Mouse (Mus musculus) adrenal gland, postnatal 25 days (tissue): ENCODE data around the gene Amd1. TPM values are rescaled to one million over a fixed set of nuclear protein-coding genes. Genes with fewer than 3 reads are reported as not detected.

ENCODE experiments used
- DNase-seq: peaks from one replicate; pipeline ENCODE4 v3.0.0; 2021; ENCODE audit warnings: mixed read lengths
- total RNA-seq: library from RNA; stranded (reverse); gene quantifications from 2 replicates; pipeline ENCODE4 v1.2.3, GENCODE M21; 2021

Gene Amd1
- total RNA-seq, 1 experiment from 2014 or later = 41.1 TPM

DNA sequence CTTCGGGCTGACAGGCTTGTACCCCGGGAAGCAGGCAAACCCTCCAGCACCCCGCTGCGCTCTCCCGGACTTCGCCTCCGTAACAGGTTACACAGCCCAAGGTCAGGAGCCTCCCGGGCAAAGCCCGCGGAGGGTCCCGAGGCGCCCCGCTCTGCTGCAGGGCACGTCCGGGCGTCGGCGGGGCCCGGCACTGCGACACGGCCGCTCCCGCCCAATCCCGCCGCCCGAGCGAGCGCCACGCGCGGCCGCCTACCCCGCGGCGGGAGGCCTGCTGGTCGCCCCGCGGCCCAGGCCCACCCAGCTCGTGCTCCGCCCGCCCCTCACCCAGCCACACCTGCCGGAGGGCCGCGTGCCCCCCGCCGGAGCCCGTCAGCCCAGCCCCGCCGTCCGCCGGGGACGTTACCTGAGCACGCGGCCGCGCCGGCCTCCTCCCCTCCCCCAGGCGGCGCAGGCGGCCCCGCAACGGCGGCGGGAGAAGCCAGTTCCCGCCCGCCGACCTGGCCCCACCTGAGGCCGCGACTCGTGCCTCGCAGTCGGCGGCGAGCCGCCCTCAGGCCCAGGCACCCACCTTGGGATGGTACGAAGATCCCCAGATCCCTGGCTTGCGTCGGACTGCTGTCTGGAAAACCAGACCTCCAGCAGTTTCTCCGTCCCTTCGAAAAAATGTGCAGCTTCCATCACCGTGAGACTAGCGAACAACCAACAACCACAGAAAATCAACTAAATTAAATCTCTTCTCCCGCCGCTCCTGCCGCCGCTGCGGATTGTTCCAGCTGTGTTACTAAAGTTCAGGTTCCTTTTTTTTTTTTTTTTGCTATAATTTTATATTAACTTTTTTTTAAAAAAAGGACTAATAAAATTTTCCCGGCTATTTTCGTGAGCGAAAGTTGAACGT is 558 bp downstream of the Amd1 start:
- DNase-seq = peak; percentile 54

DNA sequence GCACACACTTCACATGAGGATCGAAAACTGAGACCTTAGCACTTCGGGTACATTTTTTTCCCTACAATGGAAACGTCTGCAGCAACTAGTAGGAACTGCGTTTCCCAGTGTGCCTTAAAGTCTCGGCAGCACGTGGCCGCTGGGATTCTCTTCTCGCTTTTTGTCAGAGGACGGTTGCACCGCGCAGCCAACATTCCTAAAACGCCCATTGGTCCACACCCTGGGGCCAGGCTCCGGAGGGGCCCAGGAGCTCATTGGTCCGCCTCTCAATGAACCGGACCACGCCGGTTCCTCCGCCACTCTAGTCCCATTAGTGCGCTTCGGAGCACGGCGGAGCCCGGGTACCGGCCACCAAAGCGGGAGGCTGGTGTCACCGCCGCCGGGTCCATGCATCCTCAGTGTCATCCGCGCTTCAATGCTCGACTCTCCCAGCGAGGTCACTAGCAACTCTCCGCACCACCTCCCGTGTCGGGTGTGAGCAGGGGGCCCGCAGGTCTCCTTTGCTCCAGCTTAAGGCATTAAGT is 1.3 kb downstream of the Amd1 start:
- DNase-seq = peak; percentile 84

DNA sequence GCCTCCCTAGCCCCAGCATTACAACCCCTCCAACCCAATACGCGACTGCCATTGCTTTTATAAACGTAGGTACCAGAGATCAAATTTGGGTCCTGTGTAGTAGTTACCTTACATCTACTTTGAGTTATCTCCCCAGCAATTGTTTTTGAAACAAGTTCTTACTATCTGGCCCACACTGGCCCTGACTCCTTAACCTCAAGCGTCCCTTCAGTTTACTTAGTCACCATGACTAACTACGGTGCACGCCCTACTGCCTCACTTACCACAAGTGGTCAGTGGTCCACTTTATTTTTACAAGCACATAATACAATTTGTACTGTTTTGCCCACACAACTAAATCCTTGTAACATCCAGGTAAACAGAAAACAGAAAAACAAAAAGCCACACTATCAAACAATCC is 9.3 kb downstream of the Amd1 start:
- no peak for DNase-seq

DNA sequence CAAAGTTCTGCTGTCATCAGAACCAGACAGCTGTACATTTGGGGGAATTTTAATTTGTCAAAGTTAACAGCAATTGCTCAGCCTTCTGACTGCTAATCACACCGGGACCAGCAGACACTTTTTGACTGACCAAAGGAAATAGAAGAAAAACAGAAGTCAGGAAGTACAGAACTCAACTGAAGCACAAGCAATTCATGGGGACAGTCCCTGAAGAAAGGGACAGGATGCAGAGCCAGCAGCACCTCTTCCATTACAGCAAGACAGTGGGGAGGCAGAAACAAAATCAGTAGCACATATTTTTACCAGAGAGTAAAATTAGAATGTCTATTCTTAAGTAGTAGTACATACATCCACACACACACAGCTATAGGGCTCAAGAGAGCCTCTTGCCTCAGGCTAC is 15.2 kb downstream of the Amd1 start:
- DNase-seq = no peak

DNA sequence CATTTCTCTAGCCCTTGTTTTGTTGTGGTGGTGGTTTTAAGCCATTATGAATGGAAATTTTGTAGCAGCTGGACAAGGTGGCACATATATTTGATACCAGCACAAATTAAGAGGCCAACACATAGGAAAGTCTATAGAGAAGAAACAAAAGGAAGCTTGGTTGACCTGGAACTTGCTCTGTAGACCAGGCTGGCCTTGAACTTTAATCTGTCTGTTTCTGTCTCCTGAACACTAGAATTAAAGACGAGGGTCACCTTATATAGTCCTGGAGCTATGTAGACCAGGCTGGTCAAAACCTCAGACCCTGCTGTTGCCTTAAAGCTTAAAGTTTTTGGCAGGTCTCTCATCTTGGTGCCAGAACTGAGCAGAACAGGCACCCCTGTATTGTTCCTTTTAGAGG is 16.4 kb downstream of the Amd1 start:
- DNase-seq = no peak

DNA sequence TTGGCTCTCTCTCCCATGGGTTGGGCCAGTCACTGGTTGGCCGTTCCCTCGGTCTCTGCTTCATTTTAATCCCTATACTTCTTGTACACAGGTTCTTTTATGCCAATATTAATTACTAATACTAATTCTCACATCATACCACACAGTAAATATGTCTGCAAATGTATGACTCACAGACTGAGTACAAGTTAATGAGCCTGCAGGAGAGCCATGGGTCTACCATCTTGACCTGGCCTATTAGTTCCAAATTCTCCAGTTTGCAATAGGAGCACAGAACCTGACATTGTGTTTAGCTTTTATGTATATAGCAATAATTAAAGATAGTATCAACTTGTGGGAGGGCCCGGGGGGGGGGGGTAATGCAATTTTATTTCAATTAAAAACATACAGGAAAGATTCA is 17.0 kb downstream of the Amd1 start:
- no peak for DNase-seq

DNA sequence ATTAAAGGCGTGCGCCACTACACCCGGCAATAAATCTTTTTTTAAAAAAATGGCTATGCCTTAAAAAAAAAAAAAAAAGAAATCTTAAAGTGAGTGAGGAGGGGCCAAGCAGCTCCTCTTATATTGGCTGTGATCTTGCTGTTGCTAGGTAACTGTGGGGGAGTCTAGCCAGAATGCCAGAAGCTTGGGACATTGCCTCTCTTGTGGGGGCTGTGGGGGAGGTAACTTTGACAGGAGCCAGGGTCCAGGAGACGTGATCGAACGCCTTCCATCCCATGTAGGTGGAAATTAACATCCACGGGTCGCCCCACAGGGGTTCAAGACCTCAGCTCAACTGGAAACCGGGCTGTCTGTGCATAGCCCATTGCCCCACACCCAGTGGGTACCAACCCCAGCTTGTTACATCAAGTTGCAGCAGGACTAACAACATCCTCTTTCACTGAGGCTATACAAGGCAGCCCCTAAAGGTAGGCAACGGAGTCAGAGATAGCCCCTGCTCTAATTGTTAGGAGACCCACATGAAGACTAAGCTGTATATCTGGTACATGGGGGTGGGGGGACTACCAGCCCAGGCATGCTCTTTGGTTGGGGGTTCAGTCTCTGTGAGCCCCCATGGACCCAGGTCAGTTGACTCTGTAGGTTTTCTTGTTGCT is 17.7 kb downstream of the Amd1 start:
- DNase-seq = no peak

DNA sequence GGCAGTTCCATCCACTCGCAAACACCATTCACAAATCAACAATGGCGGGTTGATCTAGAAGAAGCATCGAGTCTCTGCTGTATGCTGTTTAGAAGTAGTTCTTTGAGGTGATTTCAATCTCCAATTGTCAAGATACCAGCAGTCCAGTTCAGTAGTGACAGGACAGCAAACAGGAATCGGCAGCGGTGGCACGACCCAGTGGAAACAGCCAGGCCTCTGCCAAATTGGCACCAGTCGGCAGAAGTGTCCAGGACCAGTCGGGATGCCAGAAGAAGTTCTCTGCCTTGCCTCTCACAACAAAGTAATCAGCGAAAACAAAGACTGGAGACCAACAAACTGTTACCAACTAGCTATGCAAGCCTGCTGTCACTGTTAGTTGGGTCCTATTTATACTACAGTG is 18.4 kb downstream of the Amd1 start:
- DNase-seq = no peak

DNA sequence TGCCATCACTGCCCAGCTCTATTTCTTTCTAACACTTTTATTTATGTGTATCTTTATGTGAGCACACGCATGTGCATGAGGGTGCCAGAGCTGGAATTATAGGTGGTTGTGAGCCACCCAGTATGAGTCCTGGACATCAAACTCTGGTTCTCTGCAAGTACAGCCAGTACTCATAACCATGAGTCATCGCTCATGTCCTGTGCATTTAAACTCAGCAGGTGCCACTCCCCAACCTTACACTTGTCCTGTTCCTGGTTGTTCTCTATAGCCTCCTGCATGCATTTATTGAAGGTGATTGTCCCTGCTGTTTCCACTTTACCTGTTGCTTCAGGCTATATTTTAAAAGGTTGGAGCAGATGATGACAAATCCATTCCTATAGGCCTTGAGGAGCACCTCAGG is 20.4 kb downstream of the Amd1 start:
- no peak for DNase-seq

DNA sequence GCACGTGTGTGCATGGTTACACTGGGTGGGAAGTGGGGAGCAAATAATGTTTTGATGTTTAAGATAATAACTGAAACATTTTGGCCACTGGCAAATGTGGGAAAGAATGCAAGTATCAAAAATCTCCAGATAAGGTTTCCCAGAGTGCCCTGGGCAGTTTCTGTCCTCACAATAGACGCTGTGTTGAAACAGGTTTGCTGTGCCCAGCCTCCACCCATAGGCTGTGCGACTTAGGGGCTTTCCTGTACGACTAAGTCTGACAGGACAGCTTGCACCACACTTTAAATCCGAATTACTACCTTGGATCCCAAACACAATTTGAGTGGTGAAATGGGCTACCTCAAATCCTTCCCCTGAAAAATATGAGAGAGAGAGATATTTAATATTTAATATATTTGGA is 23.7 kb downstream of the Amd1 start:
- no peak for DNase-seq

DNA sequence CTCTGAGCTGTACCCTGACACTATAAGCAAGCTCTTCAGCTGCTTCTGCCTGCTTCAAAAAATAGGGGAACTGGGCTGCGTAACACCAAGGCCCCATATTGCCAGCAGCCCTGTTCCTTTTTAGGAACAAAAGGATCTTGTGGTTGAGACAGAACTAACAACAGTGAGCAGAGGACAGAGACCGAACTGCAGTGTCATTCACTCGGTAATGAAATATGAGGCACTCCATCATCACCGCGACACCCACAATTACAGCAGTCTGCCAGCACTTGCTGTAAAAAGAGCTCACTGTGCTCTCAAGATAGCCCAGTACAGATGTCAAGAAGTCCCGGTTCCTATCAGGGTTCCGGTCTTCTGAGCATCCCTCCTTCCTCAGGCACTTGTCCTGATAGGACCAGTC is 26.0 kb downstream of the Amd1 start:
- DNase-seq = no peak

DNA sequence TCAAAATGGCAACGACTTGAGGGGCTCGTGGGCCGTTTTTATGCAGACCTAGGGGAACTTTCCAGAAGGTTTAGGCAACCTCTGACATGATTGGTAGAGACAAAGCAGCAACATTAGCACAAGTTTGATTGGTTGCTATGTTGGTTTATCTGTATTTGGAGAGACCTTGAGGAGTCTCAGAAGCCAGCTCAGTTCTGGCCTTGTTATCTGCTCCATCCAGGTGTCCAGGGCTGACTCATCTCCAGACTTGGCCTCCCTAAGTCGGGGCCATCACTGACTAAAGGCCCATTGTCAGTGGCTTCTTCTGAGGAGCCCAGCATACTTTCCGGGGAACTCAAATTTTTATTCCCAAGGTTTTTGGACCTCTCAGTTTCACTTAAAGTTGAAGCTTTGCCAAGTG is 28.0 kb downstream of the Amd1 start:
- no peak for DNase-seq

DNA sequence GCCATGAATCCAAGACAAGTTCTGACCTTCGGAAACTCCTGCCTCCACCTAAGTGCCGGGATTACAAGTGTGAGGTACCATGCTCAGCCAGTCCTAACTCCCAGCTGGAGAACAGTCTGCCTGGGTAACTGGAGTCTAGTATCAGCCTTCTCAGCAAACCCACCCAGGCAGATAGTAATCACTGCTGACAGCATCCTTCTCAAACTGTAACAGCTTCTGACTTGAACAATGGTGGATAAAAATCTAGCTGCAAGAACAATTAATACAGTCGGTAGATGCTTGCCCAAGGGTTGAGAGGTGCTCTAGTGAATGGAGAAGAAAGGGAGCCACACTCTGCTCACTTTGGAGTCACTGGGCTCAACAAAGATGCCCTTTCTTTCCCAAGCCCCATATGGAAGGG is 30.8 kb downstream of the Amd1 start:
- DNase-seq = no peak

DNA sequence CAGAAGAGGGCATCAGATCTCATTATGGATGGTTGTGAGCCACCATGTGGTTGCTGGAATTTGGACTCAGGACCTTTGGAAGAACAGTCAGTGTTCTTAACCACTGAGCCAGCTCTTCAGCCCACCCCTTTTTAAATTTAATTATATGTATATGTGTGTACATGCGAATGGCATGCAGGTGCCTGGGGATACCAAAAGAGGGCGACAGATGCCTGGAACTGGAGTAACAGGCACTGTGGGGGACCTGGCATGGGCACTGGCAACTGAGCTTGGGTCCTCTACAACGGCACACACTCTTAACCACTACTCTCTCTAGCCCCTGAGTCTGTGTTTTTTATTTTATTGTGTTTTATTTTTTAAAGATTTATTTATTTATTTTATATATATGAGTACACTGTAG is 37.1 kb downstream of the Amd1 start:
- DNase-seq = no peak

DNA sequence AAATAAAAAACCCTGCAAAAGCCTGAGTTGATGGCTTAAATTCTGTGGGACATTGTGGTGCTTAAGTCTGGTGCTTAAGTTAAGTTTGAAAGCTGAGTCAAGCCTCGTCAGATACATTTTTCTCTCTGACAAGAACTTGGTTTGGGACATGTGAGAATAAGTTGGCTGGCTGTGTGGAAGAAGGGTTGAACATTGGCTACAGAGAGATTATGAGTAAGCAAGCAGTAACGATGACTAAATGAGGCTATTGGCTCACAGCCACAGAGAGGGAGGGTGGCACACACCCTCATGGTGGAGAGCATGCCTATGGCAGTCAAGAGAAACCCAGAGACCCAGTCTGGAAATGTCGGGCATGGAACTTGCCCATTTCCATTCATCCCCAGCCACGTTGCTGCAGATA is 38.3 kb downstream of the Amd1 start:
- peak; percentile 53 for DNase-seq

DNA sequence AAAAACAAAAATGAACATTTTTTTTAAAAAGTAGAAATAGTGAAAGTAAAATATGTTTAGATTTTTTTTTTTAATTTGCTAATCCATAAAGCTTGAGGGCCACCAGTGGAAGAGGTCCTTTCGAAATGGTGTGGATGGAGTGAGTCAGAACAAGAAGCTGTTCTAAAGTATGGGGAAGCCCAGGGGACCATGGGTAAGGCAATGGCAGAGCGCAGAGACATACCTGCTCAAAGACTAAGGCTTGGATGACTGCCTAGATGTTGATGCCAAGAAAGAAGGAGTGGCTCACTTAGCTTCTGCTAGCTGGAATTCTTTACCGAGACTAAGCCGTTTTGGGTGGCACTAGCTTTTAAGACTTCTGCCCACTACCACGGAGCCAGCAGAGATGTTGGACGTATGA is 39.8 kb downstream of the Amd1 start:
- no peak for DNase-seq

DNA sequence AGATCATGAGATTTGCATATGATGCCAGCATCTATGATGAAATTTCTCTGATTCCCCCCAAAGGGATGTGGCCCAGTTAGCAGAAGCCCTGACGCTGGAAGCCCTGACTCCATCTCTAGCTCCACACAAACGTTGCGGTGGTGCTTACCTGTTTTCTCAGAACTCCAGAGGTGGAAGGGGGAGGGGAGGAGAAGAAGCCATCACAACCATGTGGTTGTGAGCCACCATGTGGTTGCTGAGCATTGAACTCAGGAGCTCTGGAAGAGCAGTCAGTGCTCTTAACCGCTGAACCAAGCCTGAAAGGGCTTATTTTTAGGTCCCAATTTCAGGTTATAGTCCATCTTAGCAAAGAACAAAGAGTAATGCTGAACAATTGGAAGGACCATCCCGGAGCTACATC is 41.7 kb downstream of the Amd1 start:
- no peak for DNase-seq

DNA sequence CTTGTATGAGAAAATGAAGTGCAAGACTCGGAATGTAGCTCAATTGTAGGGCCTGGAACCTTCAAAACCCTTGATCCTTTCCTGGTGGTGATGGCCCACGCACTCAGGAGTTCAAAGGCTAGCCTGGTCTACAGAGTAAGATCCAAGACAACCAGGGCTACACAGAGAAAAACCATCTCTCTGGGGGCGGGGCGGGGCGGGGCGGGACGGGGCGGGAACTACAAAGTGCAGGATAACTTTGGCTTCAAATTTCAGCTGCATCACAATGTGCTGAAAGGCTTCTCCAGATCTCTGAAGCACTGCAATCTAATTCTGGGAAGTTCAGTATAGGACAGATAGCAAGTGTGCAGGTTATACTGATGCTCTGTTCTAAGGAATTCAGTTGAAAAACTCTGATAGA is 42.4 kb downstream of the Amd1 start:
- no peak for DNase-seq

DNA sequence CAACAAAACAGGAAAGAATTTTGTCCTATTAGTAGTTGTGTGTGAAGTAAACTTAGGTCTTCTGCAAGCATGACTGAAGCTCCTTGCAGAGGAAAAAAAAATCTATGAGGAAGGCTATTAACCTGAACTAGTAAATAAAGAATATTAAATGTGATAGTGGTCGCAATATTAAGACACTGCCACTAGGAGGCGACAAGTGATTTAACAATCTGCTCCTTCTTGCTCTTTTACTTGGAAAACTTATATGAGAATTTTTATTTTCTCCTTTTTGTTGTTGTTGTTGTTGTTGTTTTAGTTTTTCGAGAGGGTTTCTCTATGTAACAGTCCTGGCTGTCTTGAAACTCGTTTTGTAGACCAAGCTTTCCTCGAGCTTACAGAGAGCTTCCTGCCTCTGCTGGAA is 43.0 kb downstream of the Amd1 start:
- no peak for DNase-seq

DNA sequence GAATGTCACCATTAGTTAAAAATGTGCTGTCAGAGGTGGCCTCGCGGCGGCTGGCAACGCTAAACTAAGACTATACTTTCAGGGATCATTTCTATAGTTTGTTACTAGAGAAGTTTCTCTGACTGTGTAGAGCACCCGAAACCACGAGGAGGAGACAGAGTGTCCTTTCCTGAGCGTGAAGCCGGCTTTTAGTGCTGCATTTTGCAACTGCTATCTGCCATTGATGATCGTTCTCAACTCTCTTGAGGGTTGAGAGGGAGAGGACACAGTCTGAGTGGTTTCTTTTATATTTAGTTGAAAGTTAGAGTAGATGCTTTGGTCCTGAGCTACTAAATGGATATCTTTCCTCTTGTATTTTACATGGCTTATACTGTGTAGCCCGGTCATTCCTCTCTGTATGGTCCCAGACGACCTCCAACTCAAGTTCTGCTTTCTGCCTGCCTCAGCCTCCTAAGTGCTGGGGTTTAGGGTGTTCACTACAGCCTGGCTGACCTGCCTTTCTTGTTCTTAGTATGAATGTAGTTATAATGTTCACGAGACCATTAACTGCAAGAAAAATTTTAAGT is 43.5 kb downstream of the Amd1 start:
- DNase-seq = peak; percentile 35

DNA sequence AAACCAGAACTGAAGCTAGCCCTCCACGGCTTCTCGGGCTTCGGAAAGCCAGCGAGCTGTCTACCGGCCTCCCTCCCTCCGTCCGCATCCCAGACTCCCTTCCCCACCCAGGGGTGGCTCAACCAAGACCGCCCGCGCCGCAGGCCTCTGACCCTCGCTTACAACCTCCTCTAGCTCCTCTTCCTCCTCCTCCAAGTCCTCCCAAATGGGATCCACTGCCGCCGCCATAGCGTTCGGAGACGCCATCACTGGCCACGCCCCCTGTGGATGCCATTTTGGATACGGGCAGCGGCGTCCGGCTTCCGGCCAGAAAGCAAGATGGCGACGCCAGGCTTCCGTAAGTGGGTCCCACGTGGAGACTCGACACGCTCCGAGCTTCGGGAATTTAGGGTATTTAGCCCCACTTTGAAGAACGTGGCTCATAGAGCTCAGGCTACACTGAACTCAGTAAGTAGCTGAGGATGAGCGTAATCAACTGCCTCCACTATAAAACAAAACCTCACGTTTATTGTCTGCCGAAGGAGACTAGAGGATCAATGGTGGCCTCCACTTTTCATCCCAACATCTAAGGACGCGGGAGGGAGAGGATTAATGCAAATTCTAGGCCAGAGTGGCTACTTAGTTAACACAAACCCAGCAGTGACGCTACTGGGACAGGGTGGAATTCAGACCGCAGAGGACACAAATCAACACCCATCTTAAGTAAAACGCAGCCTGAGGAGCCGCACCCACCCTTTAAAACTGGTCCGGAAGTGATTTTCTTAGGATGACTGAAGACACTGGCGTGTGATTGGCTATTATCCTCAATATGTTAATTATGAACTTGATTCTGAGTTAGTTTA is 44.4 kb downstream of the Amd1 start, which contains the start of gene Gtf3c6:
Gene Gtf3c6 (minus strand): TSS at position 695 of the 842 bp plus-strand sequence.
- peak; percentile 92 for DNase-seq

DNA sequence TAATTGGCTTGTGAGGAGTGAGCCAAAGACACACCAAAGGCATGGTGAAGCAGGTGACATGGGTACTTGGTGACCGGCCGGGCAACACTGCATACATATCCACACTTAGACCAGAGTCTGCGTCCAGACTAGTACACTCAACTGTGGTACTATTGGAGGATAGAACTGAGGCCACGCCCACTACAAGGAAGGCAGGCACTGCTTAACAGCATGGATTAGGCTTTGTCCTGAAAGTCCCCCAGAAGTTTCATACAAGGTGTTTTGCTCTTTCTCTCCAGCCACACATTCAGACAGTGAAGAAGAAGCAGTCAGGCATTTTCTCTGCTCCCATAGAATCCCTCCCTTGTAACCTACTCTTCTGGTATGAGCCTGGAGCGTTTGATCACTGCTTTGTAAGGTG is 45.3 kb downstream of the Amd1 start:
- peak; percentile 47 for DNase-seq
